Mouse (Mus musculus): ENCODE measurements around the gene Col24a1.

GRCm38 (mm10) chr3:145590562-145590961, 298.3 kb downstream of the Col24a1 start:
- TF ChIP-seq CTCF (IDR thresholded peaks at IDR 0.05; ENCODE audit: extremely low read depth, insufficient read depth, low read length) (no peak), POLR2A (IDR thresholded peaks at IDR 0.05; ENCODE audit: extremely low read depth, insufficient read depth, low read length) (no peak)
